Mouse (Mus musculus): ENCODE measurements at regions not wholly inside any gene's neighbourhood (a gene's known extent, or its start where the extent isn't known, plus 50 kb on each side); places are given as distances from the start of the nearest gene placed in this dataset.
A peak's percentile ranks its signal among the peaks of the same experiment; 100 is the strongest.

DNA sequence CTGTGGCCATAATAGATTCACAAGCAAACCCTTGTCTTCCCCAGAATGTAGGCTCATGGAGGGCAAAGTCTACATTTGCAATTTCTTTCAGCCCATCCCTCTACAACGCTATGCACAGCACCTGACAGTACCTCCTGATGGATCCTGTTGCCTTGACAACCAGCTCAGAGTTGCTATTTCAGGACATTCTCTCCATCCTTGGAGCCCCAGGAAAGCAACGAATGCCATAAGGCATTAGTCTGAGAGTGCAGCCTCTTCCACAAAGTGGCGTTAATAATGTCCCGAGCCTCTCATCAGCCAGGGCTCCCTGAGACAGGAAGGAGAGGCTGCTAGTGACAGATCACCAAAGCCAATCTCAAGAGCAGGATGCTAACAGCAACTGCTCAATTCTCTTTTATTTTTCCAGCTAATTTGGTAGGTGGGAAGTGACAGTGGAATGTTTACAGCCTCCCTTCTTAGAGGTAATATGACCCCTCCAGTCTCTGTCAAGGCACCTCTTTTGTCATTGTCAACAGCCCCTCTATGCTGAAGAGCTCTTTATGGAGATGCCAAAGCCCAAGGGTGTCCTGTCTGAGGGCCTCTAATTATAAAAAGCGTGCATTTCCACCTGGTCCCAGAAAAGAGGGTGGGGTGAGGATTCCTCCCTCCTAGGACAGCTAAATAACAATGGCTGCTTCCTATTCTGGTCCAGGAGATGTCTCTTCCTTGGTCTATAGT is 174.2 kb upstream of the Castor2 start:
- Histone ChIP-seq H3K9me3 (ENCODE audit: control insufficient read depth, low read length) (no peaks in the 10 kb centered on the region), H3K4me3 (ENCODE audit: low read depth, low read length) (no peak overlapping the region), H3K27ac (ENCODE audit: low read depth, low read length) (no peak overlapping the region), H3K4me1 (replicated peaks; ENCODE audit: control insufficient read depth, insufficient read depth, low read length) (no peaks in the 10 kb centered on the region; the same call in 1 of the 2 replicates), H3K27me3 (ENCODE audit: control insufficient read depth, insufficient read depth, low read length) (no peaks in the 10 kb centered on the region), H3K4me2 (ENCODE audit: low read depth, low read length, severe bottlenecking) (no peak overlapping the region), H3K9ac (ENCODE audit: low read length) (no peak overlapping the region), H3K36me3 (ENCODE audit: control insufficient read depth, insufficient read depth, low read length) (no peaks in the 10 kb centered on the region)
- DNase-seq (ENCODE audit: low spot score) (no peak), ATAC-seq (replicated peaks; ENCODE audit: low FRiP score) (no peak)
- WGBS = 57% methylated on average over 5 of the region's 5 CpGs

DNA sequence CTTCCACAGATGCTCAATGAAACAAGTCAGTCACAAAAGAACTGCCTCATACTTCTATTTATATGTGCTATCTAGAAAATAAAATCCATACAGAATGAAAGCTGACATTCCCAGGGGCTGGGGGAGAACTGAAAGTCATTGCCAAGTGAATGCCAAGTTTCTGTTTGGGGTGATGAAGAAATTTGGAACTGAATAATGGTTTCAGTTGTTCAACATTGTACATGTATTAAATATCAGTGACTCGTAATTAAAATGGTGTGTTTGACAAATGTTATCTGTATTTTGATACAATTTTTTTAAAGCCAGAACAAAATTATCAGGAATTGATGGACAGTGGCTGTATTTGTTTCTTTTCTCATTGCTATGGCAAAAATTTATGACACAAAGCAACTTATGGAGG is 177.3 kb upstream of the Castor2 start:
- H3K27me3 ChIP-seq (ENCODE audit: control insufficient read depth, insufficient read depth, low read length) = no peaks in the 10 kb centered on the region
- H3K9ac ChIP-seq (ENCODE audit: low read length) = no peak overlapping the region
- WGBS = 93% methylated on average over 1 of the region's 1 CpGs
- H3K4me3 ChIP-seq (ENCODE audit: low read depth, low read length) = no peak overlapping the region
- H3K36me3 ChIP-seq (ENCODE audit: control insufficient read depth, insufficient read depth, low read length) = no peaks in the 10 kb centered on the region
- ATAC-seq (replicated peaks; ENCODE audit: low FRiP score) (no peak), DNase-seq (ENCODE audit: low spot score) (no peak)
- H3K27ac ChIP-seq (ENCODE audit: low read depth, low read length) = no peak overlapping the region
- no peaks in the 10 kb centered on the region; the same call in 1 of the 2 replicates for H3K4me1 ChIP-seq (replicated peaks; ENCODE audit: control insufficient read depth, insufficient read depth, low read length)
- H3K9me3 ChIP-seq (ENCODE audit: control insufficient read depth, low read length) = no peaks in the 10 kb centered on the region
- no peak overlapping the region for H3K4me2 ChIP-seq (ENCODE audit: low read depth, low read length, severe bottlenecking)

DNA sequence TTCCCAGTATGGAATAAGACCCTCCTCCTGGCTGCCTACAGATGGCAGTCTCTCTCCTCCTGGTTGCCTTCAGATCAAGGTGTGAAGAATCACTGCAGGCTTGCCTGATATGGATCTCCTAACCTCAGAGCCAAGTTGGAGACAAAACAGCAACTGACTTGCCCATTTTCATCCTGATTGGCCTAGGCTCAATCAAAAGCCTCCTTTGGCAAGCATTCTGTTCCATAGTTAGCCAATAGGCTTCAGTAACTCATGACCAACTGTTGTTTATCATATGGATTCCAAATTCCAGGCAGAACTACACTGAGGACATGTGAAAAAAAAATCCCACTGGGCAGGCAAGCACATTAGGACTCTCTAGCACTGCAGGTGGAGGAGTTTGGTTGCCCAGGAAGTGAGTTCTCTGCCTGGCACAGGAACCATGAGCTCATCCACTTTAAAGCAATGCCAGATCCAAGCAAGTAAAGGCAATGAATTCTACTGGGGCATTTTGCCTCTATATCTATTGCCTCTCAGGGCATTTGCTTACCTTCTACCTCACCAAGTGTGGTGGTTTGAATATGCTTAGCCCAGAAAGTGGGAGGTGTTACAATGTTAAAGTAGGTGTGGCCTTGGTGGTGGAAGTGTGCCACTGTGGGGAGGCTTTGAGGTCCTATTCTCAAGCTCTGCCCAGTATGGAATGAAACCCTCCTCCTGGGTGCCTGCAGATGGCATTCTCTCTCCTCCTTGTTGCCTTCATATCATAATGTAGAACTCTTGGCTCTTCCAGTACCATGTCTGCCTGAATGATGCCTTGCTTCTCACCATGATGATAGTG is 183.6 kb upstream of the Castor2 start:
- Histone ChIP-seq H3K36me3 (ENCODE audit: control insufficient read depth, insufficient read depth, low read length) (no peaks in the 10 kb centered on the region), H3K9me3 (ENCODE audit: control insufficient read depth, low read length) (no peaks in the 10 kb centered on the region), H3K27ac (ENCODE audit: low read depth, low read length) (no peak overlapping the region), H3K27me3 (ENCODE audit: control insufficient read depth, insufficient read depth, low read length) (no peaks in the 10 kb centered on the region), H3K4me3 (ENCODE audit: low read depth, low read length) (no peak overlapping the region), H3K4me1 (replicated peaks; ENCODE audit: control insufficient read depth, insufficient read depth, low read length) (no peaks in the 10 kb centered on the region), H3K4me2 (ENCODE audit: low read depth, low read length, severe bottlenecking) (no peak overlapping the region), H3K9ac (ENCODE audit: low read length) (no peak overlapping the region)
- DNase-seq (ENCODE audit: low spot score) (no peak), ATAC-seq (replicated peaks; ENCODE audit: low FRiP score) (no peak)

DNA sequence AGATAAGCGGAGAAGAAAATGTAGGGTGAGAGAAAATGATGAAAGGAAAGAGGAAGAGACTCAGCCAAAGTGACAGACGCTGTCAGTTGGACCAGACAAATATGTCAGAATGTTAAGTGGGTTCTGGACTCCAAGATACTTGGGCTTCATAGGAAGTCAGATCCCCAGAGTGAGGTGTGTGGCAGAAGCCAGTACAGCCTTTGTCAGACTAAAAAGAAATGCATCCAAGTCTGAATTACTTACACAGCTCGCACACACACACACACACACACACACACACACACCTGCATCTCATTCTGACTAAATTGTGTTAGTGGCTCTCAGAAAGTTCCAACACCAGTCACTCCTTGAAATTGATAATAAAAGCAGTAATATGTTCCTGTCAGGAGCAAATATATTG is 192.1 kb upstream of the Castor2 start:
- Histone ChIP-seq H3K4me2 (ENCODE audit: low read depth, low read length, severe bottlenecking) (no peak overlapping the region), H3K36me3 (ENCODE audit: control insufficient read depth, insufficient read depth, low read length) (no peaks in the 10 kb centered on the region), H3K4me1 (replicated peaks; ENCODE audit: control insufficient read depth, insufficient read depth, low read length) (no peaks in the 10 kb centered on the region), H3K9me3 (ENCODE audit: control insufficient read depth, low read length) (no peaks in the 10 kb centered on the region), H3K27ac (ENCODE audit: low read depth, low read length) (no peak overlapping the region), H3K9ac (ENCODE audit: low read length) (no peak overlapping the region), H3K4me3 (ENCODE audit: low read depth, low read length) (no peak overlapping the region), H3K27me3 (ENCODE audit: control insufficient read depth, insufficient read depth, low read length) (no peaks in the 10 kb centered on the region)
- 84% methylated on average over 3 of the region's 3 CpGs for WGBS
- DNase-seq (ENCODE audit: low spot score) (no peak), ATAC-seq (replicated peaks; ENCODE audit: low FRiP score) (no peak)

DNA sequence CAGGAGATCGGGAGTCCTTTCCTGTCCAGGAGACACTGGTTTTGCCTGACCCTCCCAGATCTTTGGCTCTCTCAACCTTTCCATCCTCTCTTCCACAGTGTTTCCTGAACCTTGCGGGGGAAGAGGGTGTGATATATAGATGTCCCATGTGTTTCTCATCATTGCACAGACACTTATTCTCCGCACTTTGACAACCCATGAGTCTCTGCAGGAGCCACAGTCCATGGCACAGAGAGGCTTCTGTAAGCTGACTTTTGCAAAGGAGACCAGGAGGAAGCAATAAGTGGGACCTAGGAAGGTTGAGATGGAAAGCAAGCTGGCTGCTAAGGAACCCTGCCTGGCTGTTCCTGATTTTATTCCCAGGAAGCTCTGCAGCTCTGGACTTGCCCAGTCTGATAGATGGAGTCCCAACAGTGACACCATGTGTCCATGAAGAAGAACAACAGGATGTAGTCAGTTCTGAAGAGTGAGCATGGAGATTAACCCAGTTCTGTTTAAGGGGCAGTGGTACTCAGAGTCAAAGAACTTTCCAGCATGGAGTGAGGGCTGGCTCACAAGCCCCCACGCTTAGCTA is 201.4 kb upstream of the Castor2 start:
- ATAC-seq (replicated peaks; ENCODE audit: low FRiP score) = 0 out of 2 replicates have a peak, but pooled peaks have one; percentile 39
- peak; percentile 54 for DNase-seq (ENCODE audit: low spot score)
- Histone ChIP-seq H3K4me2 (ENCODE audit: low read depth, low read length, severe bottlenecking) (no peak overlapping the region), H3K9me3 (ENCODE audit: control insufficient read depth, low read length) (no peaks in the 10 kb centered on the region), H3K4me3 (ENCODE audit: low read depth, low read length) (no peak overlapping the region), H3K4me1 (replicated peaks; ENCODE audit: control insufficient read depth, insufficient read depth, low read length) (no peaks in the 10 kb centered on the region), H3K27me3 (ENCODE audit: control insufficient read depth, insufficient read depth, low read length) (no peaks in the 10 kb centered on the region), H3K9ac (ENCODE audit: low read length) (no peak overlapping the region), H3K27ac (ENCODE audit: low read depth, low read length) (no peak overlapping the region), H3K36me3 (ENCODE audit: control insufficient read depth, insufficient read depth, low read length) (no peaks in the 10 kb centered on the region)
- 78% methylated on average over 4 of the region's 4 CpGs for WGBS

DNA sequence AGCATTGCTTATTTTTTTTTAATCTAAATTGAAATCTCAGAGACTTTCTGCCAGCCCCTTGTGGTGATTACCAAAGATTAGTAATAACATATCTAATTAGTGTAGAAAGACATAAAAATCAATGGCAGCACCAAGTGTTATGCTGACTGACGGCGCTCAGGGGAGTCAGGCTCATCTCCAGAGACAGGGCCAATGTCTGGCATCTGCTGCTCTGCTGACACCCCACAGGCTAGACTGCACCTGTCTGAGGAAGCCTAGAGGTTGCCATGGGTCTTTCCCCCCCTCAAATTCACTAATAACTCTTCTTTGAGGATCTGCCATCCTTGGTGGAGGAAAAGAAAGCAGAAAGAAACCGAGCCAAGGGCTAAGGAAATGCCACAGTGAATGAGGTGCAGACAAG is 208.8 kb upstream of the Castor2 start:
- no peaks in the 10 kb centered on the region for H3K9me3 ChIP-seq (ENCODE audit: control insufficient read depth, low read length)
- no peaks in the 10 kb centered on the region for H3K4me1 ChIP-seq (replicated peaks; ENCODE audit: control insufficient read depth, insufficient read depth, low read length)
- H3K27ac ChIP-seq (ENCODE audit: low read depth, low read length) = no peak overlapping the region
- ATAC-seq (replicated peaks; ENCODE audit: low FRiP score) (no peak), DNase-seq (ENCODE audit: low spot score) (no peak)
- no peak overlapping the region for H3K9ac ChIP-seq (ENCODE audit: low read length)
- H3K27me3 ChIP-seq (ENCODE audit: control insufficient read depth, insufficient read depth, low read length) = no peaks in the 10 kb centered on the region
- H3K36me3 ChIP-seq (ENCODE audit: control insufficient read depth, insufficient read depth, low read length) = no peaks in the 10 kb centered on the region
- no peak overlapping the region for H3K4me2 ChIP-seq (ENCODE audit: low read depth, low read length, severe bottlenecking)
- 75% methylated on average over 3 of the region's 3 CpGs for WGBS
- H3K4me3 ChIP-seq (ENCODE audit: low read depth, low read length) = no peak overlapping the region

DNA sequence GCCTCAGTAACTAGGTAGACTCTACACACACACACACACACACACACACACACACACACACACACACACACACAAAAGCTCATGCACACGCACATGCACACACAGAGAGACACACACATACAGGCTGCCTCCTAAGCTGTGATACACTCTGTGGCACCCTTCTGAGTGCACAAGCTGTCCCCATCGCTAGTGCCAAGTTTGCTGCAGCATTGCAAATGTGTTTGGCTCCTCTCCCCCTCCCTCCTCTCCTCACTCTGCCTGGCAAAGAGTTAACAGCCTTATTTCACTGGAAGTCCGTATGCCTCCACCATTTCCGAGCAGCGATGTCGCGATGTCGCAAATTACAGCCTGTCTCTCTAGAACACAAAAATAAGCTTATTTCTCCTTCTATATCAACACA is 209.7 kb upstream of the Castor2 start:
- 85% methylated on average over 8 of the region's 8 CpGs for WGBS
- Histone ChIP-seq H3K27ac (ENCODE audit: low read depth, low read length) (no peak overlapping the region), H3K4me1 (replicated peaks; ENCODE audit: control insufficient read depth, insufficient read depth, low read length) (peaks cover 3% of the 10 kb centered on the region; the same call in 1 of the 2 replicates), H3K4me3 (ENCODE audit: low read depth, low read length) (no peak overlapping the region), H3K9ac (ENCODE audit: low read length) (no peak overlapping the region), H3K4me2 (ENCODE audit: low read depth, low read length, severe bottlenecking) (no peak overlapping the region), H3K9me3 (ENCODE audit: control insufficient read depth, low read length) (no peaks in the 10 kb centered on the region), H3K27me3 (ENCODE audit: control insufficient read depth, insufficient read depth, low read length) (no peaks in the 10 kb centered on the region), H3K36me3 (ENCODE audit: control insufficient read depth, insufficient read depth, low read length) (no peaks in the 10 kb centered on the region)
- no peak for DNase-seq (ENCODE audit: low spot score)
- ATAC-seq (replicated peaks; ENCODE audit: low FRiP score) = no peak

DNA sequence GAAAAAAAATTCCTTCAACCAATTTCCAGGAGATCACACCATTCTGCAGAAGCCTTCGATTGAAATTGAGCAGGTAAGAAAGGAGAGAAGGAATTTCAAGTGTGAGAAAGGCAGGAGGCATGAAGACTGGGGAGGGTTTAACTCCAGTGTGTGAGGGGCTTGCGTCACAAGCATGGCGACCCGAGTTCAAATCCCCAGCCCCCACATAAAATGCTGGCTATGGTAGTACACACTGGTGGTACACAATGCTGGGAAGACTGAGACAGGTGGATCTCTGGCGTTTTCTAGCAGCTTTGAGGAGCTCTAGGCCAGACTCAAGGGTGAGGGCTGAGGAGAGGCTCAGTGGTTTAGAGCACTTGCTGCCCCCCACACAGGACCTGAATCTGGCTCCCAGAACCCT is 214.0 kb upstream of the Castor2 start:
- no peaks in the 10 kb centered on the region for H3K9me3 ChIP-seq (ENCODE audit: control insufficient read depth, low read length)
- H3K9ac ChIP-seq (ENCODE audit: low read length) = no peak overlapping the region
- no peaks in the 10 kb centered on the region for H3K27me3 ChIP-seq (ENCODE audit: control insufficient read depth, insufficient read depth, low read length)
- WGBS = 76% methylated on average over 5 of the region's 5 CpGs
- peaks cover 7% of the 10 kb centered on the region; the same call in 1 of the 2 replicates for H3K4me1 ChIP-seq (replicated peaks; ENCODE audit: control insufficient read depth, insufficient read depth, low read length)
- ATAC-seq (replicated peaks; ENCODE audit: low FRiP score) (peak; percentile 57; the same call in 1 of the 2 replicates), DNase-seq (ENCODE audit: low spot score) (peak; percentile 50)
- H3K27ac ChIP-seq (ENCODE audit: low read depth, low read length) = peak overlapping the region; percentile 78
- H3K36me3 ChIP-seq (ENCODE audit: control insufficient read depth, insufficient read depth, low read length) = no peaks in the 10 kb centered on the region
- H3K4me2 ChIP-seq (ENCODE audit: low read depth, low read length, severe bottlenecking) = no peak overlapping the region
- H3K4me3 ChIP-seq (ENCODE audit: low read depth, low read length) = no peak overlapping the region

Measured in forebrain, embryonic 11.5 days (tissue).